Mouse (Mus musculus) right cerebral cortex, postnatal 14 days (tissue): ENCODE data around the gene A230050P20Rik.

ENCODE experiments used
- DNase-seq: peaks from one replicate; pipeline ENCODE4 v3.0.0; 2022

Gene A230050P20Rik

DNA sequence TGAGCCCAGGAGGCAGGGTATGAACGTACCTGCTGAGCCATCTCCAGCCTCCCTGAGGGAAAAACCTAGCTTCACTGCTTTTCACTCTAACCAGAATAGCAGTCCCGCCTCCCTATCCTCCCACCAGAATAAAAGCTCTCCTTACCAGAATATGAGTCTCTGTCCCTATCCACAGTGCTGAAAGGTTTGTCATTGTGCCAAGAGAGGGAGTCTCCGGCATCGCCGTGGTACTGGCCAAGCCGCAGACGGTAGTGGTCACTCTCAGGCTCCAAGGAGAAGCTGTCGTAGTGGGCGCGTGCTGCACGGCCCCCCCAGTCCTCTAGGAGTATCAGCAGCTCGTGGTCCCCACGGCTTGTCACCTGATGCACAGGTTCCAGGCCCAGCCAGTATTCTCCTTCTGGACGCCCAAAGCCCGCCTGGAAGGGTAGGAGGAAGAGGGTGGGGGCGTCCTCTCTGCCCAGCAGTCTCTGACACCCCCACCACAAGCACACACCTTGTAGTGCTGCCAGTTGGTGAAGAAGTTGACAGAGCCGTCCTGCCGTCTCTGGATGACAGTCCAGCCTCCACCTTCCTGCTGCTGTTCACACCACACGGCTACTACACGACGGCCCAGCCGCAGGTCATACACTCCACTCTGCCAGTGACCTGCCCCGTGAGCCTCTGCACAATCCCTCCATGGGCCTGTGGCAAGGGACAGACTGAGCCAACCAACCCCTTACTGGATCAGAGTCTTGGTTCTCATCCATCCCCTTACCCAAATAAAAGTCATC is 6.8 kb downstream of the A230050P20Rik start:
- no peak for DNase-seq

DNA sequence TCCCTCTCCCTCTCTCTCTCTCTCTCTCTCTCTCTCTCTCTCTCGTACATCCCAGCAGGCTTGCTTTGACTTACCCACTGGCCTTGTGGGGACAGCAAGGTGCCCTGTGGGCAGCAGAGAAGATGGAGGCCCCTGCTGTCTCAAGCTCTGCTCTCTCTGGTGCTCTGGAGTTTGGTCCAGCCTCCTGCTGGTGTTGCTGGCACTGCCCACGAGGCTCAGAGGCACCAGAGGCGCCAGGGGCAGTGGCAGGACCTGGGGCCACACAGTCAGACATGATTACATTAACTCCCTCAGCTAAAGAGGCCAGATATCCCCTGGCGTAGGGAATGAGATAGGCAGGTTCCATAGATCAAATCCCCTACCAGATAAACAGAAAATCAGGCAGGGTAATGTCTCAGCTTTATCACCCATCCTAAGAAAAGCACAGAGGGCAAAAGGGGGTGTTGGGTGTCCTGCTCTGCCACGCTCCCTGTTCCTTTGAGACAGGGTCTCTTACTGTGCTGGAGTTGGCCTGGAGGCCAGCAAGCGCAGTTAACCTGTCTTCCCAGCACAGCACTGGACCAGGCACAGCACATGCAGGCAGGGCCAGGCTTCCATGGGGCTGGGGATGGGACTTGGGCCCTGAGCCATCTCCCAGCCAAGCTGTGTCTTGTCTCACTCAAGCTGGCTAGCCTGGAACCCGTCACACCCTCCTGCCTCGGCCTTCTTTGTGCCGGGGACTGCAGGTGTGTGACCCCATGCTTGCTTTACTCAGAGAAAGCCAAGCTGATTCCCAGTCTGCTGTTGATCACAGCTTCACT is 8.1 kb downstream of the A230050P20Rik start:
- no peak for DNase-seq

DNA sequence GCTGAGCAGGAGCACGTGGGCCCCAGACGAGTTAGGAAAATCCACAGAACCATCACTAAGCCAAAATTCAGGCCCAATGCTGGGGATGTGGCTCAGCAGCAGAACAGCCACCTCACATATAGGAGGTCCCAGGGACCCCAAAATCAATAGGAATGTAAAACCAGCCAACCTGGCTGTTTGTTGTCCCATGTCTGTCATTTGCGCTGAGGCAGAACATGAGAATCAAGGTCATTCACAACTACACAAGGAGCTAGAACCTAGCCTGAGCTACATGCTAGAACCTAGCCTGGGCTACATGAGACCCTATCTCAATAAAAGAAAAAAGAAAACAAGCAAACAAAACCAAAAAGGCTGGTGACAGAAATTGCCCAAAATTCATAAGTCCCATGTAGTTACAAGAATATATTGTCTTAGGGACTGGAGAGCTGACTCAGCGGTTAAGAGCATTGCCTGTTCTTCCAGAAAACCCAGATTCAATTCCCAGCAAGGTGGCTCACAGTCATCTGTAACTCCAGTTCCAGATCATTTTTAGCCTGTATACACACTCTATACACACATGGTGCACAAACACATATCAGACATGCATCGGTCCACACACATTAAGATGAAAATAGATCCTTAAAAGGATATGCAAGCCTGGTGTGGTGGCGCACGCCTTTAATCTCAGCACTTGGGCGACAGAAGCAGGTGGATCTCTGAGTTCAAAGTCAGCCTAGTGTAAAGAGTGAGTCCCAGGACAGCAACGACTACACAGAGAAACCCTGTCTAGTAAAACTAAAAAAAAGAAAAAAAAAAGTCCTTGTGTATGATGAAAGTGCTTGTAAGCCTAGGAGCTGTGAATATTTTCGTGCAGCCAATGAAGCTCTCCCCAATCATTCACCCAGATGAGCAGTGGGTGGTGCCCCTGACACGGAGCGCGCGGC is 8.9 kb downstream of the A230050P20Rik start:
- DNase-seq = no peak

DNA sequence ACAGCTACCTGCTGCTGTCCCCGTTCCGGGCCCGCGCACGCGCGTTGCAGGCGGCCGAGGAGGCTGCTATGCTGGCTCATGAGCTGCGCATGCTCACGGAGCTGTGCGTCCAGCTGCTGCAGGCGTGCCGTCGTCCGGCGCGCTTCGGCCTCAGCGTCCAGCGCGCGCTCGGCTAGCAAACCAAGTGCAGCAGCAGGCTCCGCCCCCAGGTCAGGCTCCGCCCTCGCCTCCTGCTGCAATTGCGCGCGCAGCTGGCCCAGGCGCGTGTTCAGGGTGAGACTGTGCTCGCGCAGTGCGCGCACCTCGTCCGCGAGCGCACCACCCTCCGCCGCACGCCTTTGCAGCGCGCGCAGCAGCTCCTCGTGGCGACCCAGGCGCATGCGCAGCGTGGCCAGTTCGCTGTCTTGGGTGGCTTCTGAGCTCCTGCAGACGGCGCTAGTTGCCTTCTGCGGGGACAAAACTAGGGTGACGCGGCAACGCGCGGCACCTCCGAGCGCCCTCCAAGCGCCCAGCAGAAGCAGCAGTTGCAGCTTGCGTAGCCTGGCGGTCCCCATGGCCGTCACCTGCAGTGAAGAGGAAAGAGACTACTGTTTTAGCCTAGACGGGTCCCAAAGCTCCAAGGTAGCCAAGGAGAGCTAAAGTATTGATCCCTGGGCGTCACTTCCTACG is 9.7 kb downstream of the A230050P20Rik start:
- peak; percentile 100 for DNase-seq

DNA sequence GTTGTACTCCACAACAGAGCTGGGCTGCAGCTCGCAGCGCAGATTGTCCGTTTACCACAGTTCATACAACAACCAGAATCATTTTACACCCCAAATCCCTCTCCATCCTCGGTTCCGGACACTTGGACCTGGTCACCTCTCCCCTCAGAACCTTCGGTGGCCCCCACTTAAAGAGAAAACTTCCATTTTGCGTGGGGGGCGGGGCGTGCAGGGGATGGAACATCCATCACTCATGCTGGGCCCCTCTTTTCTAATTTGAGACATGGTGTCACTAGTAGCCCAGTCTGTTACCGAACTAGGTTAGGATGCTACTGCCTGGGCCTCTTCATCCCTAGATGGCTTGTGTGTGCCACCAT is 10.2 kb downstream of the A230050P20Rik start:
- peak; percentile 50 for DNase-seq

DNA sequence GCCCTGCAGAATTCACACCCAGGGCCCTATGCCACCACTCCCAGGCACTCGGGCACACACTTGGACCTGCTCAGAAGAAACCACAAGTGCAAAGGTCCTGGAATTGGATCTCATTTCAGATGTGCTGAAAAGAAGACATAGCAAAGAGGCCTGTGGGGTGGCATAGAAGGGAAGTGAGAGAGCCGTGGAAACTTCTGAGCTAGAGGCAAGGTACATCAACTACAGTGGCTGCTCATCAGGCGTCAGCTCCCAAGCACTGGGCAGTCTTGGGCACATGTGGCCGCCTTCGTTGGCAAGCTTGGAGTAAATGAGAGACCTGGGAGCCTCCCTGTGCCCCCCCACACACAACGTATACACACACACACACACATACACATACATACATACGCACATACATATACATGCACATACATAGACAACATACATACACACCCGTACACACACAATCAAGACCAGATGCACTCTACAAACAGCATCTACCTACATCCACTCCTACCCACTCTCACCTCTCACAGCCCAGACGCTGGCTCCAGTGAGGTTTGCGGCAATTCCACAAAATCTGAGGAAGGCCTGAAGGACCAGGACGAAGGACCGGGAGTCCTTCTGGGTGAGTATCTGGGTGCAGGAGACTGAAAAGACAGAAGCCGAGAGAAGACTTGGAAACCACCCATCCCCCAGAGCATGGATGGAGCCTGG is 10.8 kb downstream of the A230050P20Rik start, which contains the start of gene Angptl6:
Gene Angptl6, minus strand, starts transcription at position 631 of the 696 bp plus-strand sequence.
- DNase-seq = no peak

DNA sequence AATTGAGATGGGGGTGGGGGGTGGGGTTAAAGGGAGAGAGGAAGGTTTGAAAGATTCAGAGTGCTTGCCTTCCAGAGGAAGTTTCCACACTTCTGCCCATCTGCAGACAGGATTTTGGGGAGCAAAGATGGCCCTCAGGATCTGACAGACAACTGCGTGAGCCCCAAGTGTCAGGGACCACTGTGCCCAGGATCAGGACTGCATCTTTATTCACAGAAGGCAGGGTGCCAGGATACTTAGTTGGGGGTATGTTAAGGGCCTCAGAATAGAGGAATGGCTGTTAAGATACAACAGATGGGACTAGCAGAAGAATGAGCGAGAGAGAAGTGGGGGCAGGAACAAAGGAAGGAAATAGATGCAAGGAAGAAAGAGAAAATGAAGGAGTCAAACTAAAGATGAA is 18.1 kb downstream of the A230050P20Rik start:
- DNase-seq = no peak

DNA sequence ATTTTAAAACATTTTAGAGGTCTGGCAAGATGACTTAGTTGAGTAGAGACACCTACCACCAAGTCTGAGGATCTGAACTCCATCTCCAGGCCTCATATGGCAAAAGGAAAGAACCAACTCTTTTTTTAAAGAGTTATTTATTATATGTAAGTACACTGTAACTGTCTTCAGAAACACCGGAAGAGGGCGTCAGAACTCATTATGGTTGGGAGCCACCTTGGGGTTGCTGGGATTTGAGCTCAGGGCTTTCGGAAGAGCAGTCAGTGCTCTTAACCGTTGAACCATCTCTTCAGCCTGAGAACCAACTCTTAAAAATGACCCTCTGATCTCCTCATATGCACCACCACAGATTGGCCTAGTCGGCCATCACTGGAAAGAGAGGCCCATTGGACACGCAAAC is 18.7 kb downstream of the A230050P20Rik start:
- DNase-seq = peak; percentile 2

DNA sequence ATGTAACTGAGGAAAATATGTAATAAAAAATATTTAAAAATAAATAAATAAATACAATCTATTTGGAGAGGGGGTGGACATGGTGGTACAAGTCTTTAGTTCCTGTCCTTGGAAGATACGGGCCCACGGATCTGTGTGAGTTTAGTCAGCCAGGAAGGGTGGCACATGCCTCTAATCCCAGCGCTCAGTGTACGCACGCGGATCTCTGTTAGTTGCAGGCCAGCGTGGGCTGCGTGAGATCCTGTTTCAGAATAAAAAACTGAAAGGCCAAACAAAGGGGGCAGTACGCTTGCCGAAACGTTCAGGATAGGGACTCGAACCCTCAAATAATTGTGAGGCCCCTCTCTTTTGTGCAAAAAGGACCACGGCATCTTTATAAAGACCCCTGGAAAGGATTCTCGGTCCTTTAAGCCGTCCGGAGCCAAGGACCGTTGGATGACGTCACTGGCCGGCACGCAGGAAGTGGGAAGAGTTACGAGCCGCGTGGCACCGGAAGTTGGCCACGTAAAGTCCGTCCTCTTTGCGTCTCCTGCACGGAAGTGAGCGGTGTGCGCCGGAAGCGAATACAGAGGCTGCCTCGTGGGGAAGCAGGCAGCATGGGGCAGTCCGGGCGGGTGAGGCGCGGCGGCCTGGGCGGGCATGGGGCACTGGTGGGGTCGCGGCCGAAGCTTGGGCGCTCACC is 19.4 kb downstream of the A230050P20Rik start, which contains the start of gene Ppan:
Gene Ppan, plus strand, starts transcription at position 472 of the 682 bp plus-strand sequence.
- DNase-seq = peak; percentile 97

DNA sequence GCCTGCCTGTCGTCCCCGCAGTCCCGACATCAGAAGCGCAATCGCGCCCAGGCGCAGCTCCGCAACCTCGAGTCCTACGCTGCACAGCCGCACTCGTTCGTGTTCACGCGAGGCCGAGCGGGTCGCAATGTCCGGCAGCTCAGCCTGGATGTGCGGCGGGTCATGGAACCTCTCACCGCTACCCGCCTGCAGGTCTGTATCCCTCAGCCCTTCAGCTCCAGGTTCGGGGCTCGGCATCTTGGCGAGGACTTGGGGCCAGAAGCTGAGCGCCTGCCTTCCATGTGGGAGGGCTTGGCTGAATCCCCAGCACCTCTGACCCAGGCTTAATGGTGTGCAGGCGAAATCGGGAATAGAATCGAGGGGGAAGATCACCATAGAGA is 19.9 kb downstream of the A230050P20Rik start:
- DNase-seq = no peak

DNA sequence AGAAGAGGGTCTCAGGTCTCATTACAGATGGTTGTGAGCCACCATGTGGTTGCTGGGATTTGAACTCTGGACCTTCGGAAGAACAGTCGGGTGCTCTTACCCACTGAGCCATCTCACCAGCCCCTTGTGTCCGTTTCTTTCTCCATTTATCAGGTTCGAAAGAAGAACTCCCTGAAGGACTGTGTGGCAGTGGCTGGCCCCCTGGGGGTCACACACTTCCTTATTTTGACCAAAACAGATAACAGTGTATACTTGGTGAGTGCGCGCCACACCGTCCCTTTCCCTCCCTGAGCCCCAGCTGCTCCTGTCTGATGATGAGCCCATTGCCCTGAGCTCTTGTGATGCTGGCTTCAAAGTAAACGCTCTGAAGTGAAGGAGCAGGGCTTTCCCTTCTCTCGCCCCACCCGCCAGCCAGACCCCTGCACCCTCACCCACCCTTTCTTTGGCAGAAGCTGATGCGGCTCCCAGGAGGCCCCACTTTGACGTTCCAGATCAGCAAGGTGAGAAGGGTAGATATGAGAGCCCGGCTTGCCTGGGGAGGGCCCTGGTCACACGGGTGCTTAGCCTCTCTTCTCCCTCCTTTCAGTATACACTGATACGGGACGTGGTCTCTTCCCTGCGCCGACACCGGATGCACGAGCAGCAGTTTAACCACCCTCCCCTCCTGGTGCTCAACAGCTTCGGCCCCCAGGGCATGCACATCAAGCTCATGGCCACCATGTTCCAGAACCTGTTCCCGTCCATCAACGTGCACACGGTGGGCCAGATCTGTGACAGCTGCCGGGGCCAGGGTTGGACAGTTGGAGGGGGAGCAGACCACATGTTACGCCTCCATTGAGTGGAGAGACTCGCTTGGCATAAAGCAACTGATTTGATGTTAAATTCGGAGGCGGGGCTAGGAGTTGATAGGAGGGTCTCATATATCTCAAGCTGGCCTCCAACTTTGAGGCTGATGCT is 21.0 kb downstream of the A230050P20Rik start:
- DNase-seq = no peak

DNA sequence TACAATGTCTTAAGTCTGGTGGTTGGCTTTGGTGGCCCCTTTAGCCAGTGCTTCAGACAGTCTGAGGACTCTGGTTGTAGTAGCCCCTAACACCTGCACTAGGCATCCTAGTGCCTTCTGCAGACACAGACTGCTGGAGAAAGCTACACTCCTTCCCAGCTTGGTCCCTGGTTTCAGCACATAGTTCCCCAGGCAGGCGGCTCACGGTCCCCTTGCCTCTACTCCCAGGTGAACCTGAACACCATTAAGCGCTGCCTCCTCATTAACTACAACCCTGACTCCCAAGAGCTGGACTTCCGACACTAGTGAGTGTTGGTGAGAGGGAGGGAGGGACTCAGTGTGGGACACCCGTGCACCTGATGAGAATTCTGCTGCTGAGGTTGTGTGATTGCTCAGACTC is 22.0 kb downstream of the A230050P20Rik start:
- no peak for DNase-seq

DNA sequence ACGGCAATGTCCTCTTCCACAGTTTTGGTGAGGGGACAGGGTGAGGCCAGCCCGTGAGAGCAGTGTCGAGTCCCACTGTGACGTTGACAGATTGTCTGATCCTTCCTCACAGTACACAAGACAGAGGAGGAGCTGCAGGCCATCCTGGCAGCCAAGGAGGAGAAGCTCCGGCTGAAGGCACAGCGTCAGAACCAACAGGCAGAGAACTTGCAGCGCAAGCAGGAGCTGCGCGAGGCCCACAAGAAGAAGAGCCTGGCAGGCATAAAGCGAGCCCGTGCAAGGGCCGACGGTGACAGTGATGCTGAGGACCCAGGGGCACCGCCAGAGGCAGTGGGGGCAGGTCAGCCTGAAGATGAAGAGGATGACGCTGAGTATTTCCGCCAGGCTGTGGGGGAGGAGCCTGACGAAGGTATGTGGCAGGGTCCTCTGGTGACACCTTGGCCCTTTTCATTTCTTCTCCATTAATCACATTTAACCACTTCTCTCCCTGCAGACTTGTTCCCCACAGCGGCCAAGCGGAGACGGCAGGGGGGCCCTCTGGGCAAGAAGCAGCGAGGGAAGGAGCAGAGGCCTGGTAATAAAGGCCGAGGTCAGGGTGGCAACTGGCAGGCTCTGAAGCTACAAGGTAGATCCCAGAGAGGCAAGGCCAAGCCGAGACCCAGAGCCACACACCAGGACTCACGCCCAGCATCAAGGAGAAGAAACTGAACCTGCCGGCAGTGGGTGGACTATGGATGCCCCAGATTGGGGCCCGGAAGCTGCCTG is 23.1 kb downstream of the A230050P20Rik start:
- no peak for DNase-seq

DNA sequence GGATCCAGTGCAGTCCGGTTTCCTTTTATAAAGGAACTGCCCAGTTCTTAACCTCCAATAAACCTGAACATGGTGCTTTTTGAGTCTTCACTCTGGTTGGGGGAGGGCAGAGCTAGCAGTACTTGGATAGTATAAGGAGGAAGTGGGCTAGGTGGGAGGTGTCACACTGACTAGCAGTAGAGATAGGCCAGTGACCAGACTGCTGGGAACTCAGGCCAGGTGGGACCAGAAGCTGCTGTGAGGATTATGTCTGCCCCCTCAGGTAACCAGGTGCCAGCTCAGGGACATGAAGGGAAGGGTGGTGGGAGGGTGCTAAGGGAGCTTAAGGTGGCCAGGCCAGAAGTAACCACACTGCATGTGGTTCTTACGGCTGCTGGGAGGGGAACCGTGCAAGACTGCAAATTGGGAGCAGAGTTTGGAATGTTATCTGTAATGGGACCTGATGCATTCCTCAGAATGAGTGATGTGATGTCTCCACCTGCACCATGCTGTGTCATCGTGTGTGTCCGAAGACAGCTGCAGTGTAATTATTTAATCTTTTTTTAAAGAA is 23.7 kb downstream of the A230050P20Rik start:
- no peak for DNase-seq

DNA sequence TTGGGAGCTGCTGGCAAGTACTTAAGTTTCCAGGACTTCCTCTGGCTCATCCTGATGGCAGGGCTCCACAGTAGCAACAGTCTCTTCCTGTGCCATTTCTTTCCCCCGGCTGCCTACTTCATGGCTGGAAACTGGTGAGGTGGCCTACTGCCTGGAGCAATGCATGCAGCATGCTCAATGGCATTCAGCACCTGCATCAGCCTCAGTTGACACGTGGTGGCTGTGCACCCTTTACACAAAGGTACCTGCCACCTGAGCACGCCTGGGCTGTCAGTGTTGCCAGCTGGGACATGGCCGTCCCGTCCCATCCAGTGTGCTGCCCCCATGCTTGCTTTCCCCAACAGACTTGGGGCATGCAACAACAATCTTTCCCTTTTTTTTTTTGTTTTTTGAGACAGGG is 24.6 kb downstream of the A230050P20Rik start:
- no peak for DNase-seq

DNA sequence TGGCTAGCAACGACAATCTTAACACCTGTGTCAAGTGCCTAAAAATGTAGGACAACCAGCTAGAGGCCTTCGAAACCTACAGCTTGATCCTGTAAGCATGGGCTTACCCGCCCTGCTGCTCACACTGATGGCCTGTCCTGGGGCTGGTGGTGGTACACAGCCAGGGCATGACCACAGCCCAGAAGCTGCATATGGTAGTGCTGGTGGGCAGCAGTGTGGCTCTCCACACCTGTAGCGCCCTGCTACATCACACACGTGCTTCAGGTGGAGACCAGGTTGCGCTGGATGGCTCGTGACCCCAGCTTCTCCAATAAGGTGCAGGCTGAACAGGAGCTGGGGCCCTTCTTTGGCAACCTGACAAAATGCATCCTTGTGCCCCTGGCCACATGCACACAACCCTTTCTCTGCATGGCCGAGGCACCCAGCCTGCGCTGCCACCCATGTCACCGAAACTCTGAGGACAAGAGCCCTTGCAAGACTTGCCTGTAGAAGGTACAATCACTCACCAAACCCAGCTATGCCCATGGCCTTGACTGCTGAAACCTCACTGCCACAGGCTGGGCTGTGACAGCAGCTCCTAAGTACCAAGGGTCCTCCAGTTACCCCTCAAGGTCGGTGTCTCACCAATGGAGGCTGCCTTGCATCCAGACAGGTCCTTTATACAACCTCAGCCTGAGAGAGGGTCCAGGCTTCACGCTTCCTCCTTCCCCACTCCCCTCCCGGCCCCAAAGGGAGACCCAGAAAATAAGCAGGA is 25.3 kb downstream of the A230050P20Rik start:
- no peak for DNase-seq

DNA sequence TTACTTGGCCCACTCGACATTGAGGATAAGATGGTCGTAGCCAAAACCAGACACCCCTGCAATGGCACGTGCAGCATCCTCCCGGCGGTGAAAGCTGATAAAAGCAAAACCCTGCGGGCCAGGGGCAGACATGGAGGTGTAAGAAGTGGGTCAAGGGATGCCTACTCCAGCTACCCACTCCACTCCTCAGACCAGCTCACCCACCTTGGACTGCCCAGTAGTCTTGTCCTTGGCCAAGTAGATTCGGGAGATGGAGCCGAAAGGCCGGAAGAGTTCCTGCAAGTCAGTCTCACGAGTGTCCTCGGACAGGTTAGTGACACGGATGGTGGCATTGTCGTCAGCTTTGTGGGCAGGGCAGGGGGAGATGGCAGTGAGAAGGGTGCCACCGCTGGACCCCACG is 26.2 kb downstream of the A230050P20Rik start:
- DNase-seq = no peak

DNA sequence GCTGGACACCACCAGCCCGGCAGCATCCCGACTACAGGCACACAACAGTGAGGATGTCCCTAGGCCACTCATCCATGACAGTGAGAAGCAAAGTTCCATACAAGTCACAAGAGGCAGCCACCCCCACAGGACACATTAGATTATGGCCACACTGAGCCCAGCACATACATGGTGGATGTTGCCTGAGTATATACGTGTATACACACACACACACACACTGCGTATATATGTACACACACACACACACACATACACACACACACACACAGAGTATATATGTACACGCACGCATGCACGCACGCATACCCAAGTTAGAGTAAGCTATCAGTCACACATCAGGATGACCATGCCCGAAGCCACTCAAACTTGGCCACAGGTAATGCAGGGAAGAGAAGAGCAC is 26.9 kb downstream of the A230050P20Rik start:
- no peak for DNase-seq
